Mouse (Mus musculus) CH12.LX (cell line): ENCODE measurements around the gene Asb16.

Experiments used
- CHD2 ChIP-seq: IDR thresholded peaks from 2 replicates; pipeline ENCODE4 v1.6.1; 2011; ENCODE audit warnings: low read length, improper control_type of control experiment
- CTCF ChIP-seq, 2 experiments: IDR thresholded peaks in 1 of 2; conservative IDR thresholded peaks in 1 of 2; 2 replicates each; pipeline ENCODE4 v1.5.1; 2011 to 2012; ENCODE audit warnings: low read depth in 2 of 2, low read length in 2 of 2, improper control_type of control experiment in 1 of 2, inconsistent platforms in 1 of 2, mild to moderate bottlenecking in 1 of 2, moderate library complexity in 1 of 2
- EP300 ChIP-seq: IDR thresholded peaks from 2 replicates; pipeline ENCODE4 v1.6.1; 2011; ENCODE audit warnings: low read length, improper control_type of control experiment
- GABPA ChIP-seq: IDR thresholded peaks from 2 replicates; pipeline ENCODE4 v1.6.1; 2012; ENCODE audit warnings: low read depth, low read length, improper control_type of control experiment, inconsistent platforms; ENCODE audit not compliant: insufficient replicate concordance
- HCFC1 ChIP-seq: IDR thresholded peaks from 2 replicates; pipeline ENCODE4 v1.6.1; 2012; ENCODE audit warnings: low read depth, mild to moderate bottlenecking, inconsistent platforms, low read length, improper control_type of control experiment
- KAT2A ChIP-seq: IDR thresholded peaks from 2 replicates; pipeline ENCODE4 v1.6.1; 2012; ENCODE audit warnings: low read length, improper control_type of control experiment, inconsistent platforms; ENCODE audit not compliant: insufficient replicate concordance
- MAFK ChIP-seq: IDR thresholded peaks from 2 replicates; pipeline ENCODE4 v1.6.1; 2011; ENCODE audit warnings: low read length, improper control_type of control experiment; ENCODE audit not compliant: insufficient replicate concordance
- MAZ ChIP-seq: IDR thresholded peaks from 2 replicates; pipeline ENCODE4 v1.6.1; 2012; ENCODE audit warnings: low read depth, mild to moderate bottlenecking, inconsistent platforms, low read length, improper control_type of control experiment, moderate library complexity
- MYC ChIP-seq: IDR thresholded peaks from 2 replicates; pipeline ENCODE4 v1.6.1; 2011; ENCODE audit warnings: low read depth, mild to moderate bottlenecking, improper control_type of control experiment, low read length
- POLR2A ChIP-seq: IDR thresholded peaks from 2 replicates; pipeline ENCODE4 v1.6.1; 2011; ENCODE audit warnings: low read depth, mild to moderate bottlenecking, improper control_type of control experiment, low read length
- SIN3A ChIP-seq: IDR thresholded peaks from 2 replicates; pipeline ENCODE4 v1.6.1; 2012; ENCODE audit warnings: low read length, improper control_type of control experiment, inconsistent platforms
- UBTF ChIP-seq: IDR thresholded peaks from 2 replicates; pipeline ENCODE4 v1.6.1; 2012; ENCODE audit warnings: low read depth, mild to moderate bottlenecking, inconsistent platforms, low read length, improper control_type of control experiment, moderate library complexity
- USF1 ChIP-seq: IDR thresholded peaks from 2 replicates; pipeline ENCODE4 v1.6.1; 2014; ENCODE audit warnings: low read depth, mild to moderate bottlenecking, inconsistent platforms, low read length, improper control_type of control experiment
- USF2 ChIP-seq: conservative IDR thresholded peaks from 2 replicates; pipeline ENCODE4 v1.6.1; 2011; ENCODE audit warnings: low read depth, low read length, improper control_type of control experiment

- no peak for TF ChIP-seq GABPA
- TF ChIP-seq CHD2, result no peak
- TF ChIP-seq UBTF, result no peak
- TF ChIP-seq CTCF (conservative IDR thresholded peaks at IDR 0.05 in 1 of 2, IDR thresholded peaks at IDR 0.05 in 1 of 2; ENCODE audit: low read depth in 2 of 2, low read length in 2 of 2), result peak in 1 of 2 experiments; percentile 45; a peak in 2 of 4 replicates
- TF ChIP-seq MAZ, result no peak
- TF ChIP-seq MAFK, result no peak
- no peak for TF ChIP-seq SIN3A
- TF ChIP-seq HCFC1, result no peak
- no peak for TF ChIP-seq POLR2A
- no peak for TF ChIP-seq USF2
- TF ChIP-seq KAT2A, result no peak
- TF ChIP-seq EP300, result no peak
- TF ChIP-seq MYC, result no peak
- TF ChIP-seq USF1, result no peak
Observed at GRCm38 (mm10) chr11:102257514-102257913, 11.0 kb upstream of the Asb16 start.
